Mouse (Mus musculus) lung, postnatal 10 days (tissue): ENCODE data around the gene Hsd17b1.

Source experiments
- DNase-seq: peaks from one replicate; pipeline ENCODE4 v3.0.0; 2021

Hsd17b1 gene

GRCm38 (mm10) chr11:101062165-101062884 is 15.9 kb upstream of the Hsd17b1 start:
- DNase-seq = peak; percentile 75

GRCm38 (mm10) chr11:101062971-101063675 is 15.1 kb upstream of the Hsd17b1 start:
- no peak for DNase-seq

- peak; percentile 88 for DNase-seq
These were observed 14.4 kb upstream of the Hsd17b1 start for GRCm38 (mm10) chr11:101063676-101064327.

- DNase-seq = no peak
These were observed 13.7 kb upstream of the Hsd17b1 start for GRCm38 (mm10) chr11:101064462-101064861.

GRCm38 (mm10) chr11:101065002-101065401 is 13.2 kb upstream of the Hsd17b1 start:
- no peak for DNase-seq

GRCm38 (mm10) chr11:101066549-101067412 is 11.4 kb upstream of the Hsd17b1 start:
- DNase-seq = peak; percentile 90

GRCm38 (mm10) chr11:101069391-101070188 is 8.6 kb upstream of the Hsd17b1 start, which contains the start of gene Naglu:
Naglu (plus strand) TSS chr11:101070012.
- DNase-seq = peak; percentile 97

- DNase-seq = no peak
These were observed 8.1 kb upstream of the Hsd17b1 start for GRCm38 (mm10) chr11:101070189-101070527.

- no peak for DNase-seq
These were observed 7.2 kb upstream of the Hsd17b1 start for GRCm38 (mm10) chr11:101070987-101071386.

GRCm38 (mm10) chr11:101071810-101072428 is 6.3 kb upstream of the Hsd17b1 start:
- no peak for DNase-seq

GRCm38 (mm10) chr11:101079746-101080145 is 1.5 kb downstream of the Hsd17b1 start:
- no peak for DNase-seq

GRCm38 (mm10) chr11:101080421-101080820 is 2.2 kb downstream of the Hsd17b1 start:
- no peak for DNase-seq

GRCm38 (mm10) chr11:101081659-101082058 is 3.4 kb downstream of the Hsd17b1 start:
- no peak for DNase-seq

- DNase-seq = peak; percentile 92
These were observed 4.2 kb downstream of the Hsd17b1 start, which contains the start of gene Coasy for GRCm38 (mm10) chr11:101082208-101083082. Coasy (plus strand) TSS chr11:101082565.

GRCm38 (mm10) chr11:101083083-101083697 is 5.0 kb downstream of the Hsd17b1 start:
- peak; percentile 51 for DNase-seq

GRCm38 (mm10) chr11:101084246-101084645 is 6.0 kb downstream of the Hsd17b1 start:
- DNase-seq = no peak

- DNase-seq = no peak
These were observed 6.6 kb downstream of the Hsd17b1 start for GRCm38 (mm10) chr11:101084811-101085210.

- DNase-seq = no peak
These were observed 7.6 kb downstream of the Hsd17b1 start for GRCm38 (mm10) chr11:101085617-101086322.

- DNase-seq = no peak
These were observed 8.1 kb downstream of the Hsd17b1 start for GRCm38 (mm10) chr11:101086323-101086674.
